Mouse (Mus musculus) forebrain, postnatal 0 days (tissue): ENCODE data around the gene Cep57. TPM values are rescaled to one million over a fixed set of nuclear protein-coding genes. Genes with fewer than 3 reads are reported as not detected.

Experiments used
- ATAC-seq: fragments of 200-750 bp; cut with Nextera tagmentation; 2 replicates; pipeline ENCODE4 v1.8.0; 2017; ENCODE audit warnings: mild to moderate bottlenecking, moderate library complexity
- DNase-seq: peaks from one replicate; pipeline ENCODE4 v3.0.0-alpha.2; 2015
- H3K27ac ChIP-seq: fragments of 300-500 bp; sonication (generic); 2 replicates; pipeline ENCODE4 v1.5.1; 2014; ENCODE audit warnings: low read depth, mild to moderate bottlenecking, antibody characterized with exemption, low read length, moderate library complexity, mixed read lengths
- H3K27me3 ChIP-seq: fragments of 300-500 bp; sonication (generic); 2 replicates; pipeline ENCODE4 v1.6.1; 2014; ENCODE audit warnings: mild to moderate bottlenecking, low read length, mixed read lengths; ENCODE audit not compliant: insufficient read depth
- H3K36me3 ChIP-seq: fragments of 300-500 bp; sonication (generic); 2 replicates; pipeline ENCODE4 v1.6.1; 2014; ENCODE audit warnings: mild to moderate bottlenecking, moderate library complexity; ENCODE audit not compliant: insufficient read depth
- H3K4me1 ChIP-seq: fragments of 300-500 bp; sonication (generic); 2 replicates; pipeline ENCODE4 v1.6.1; 2014; ENCODE audit warnings: antibody characterized with exemption; ENCODE audit not compliant: insufficient read depth
- H3K4me2 ChIP-seq: fragments of 300-500 bp; sonication (generic); 2 replicates; pipeline ENCODE4 v1.6.1; 2014; ENCODE audit warnings: low read depth, mild to moderate bottlenecking, moderate library complexity
- H3K4me3 ChIP-seq: fragments of 300-500 bp; sonication (generic); 2 replicates; pipeline ENCODE4 v1.5.1; 2014; ENCODE audit warnings: low read depth, low read length, mixed read lengths
- H3K9ac ChIP-seq: fragments of 300-500 bp; sonication (generic); 2 replicates; pipeline ENCODE4 v1.6.1; 2014; ENCODE audit warnings: mild to moderate bottlenecking
- H3K9me3 ChIP-seq: fragments of 300-500 bp; sonication (generic); 2 replicates; pipeline ENCODE4 v1.6.1; 2016; ENCODE audit warnings: low read length
- CTCF ChIP-seq: sonication (generic); IDR thresholded peaks from 2 replicates; pipeline ENCODE4 v1.5.1; 2016; ENCODE audit warnings: antibody characterized with exemption, control low read depth, low read depth
- WGBS: fragments of 180-500 bp; shearing (Covaris S2); extraction: QIAGEN DNeasy Blood & Tissue Kit; methylation state at CpG from one replicate; pipeline ENCODE4 v1.1.7; 2014; 5-methylcytosine and 5-hydroxymethylcytosine counted together
- polyA plus RNA-seq: library from polyadenylated mRNA; unstranded; fragments of >200 nt; fragmentation: Nextera tagmentation; extraction: Ambion mirVana; gene quantifications from 2 replicates; pipeline ENCODE4 v1.2.1, GENCODE M21; 2015
- total RNA-seq: library from RNA; depleted of rRNA; stranded (reverse); fragments of >200 nt; gene quantifications from 2 replicates; pipeline ENCODE4 v1.2.3, GENCODE M21; 2014; rRNA removed

Gene Cep57
- total and polyA plus RNA-seq, 2 experiments from 2014 or later: 33.2 to 40.8 TPM

- Histone ChIP-seq H3K9ac (no peak overlapping the region), H3K9me3 (no peaks in the 10 kb centered on the region), H3K27ac (no peak overlapping the region), H3K4me3 (no peak overlapping the region), H3K4me2 (no peak overlapping the region), H3K36me3 (no peaks in the 10 kb centered on the region), H3K27me3 (no peaks in the 10 kb centered on the region), H3K4me1 (no peaks in the 10 kb centered on the region)
- no peak for TF ChIP-seq CTCF
- ATAC-seq: no peak
- DNase-seq: no peak
- whole genome bisulfite sequencing: 94% methylated on average over 3 of the region's 3 CpGs
Measured at GRCm38 (mm10) chr9:13760430-13760829, 66.5 kb downstream of the Cep57 start.

Other genes with a start within 250 kb of the Cep57 start
- 44.2 and 50.3 TPM in 2 replicates for gene Mtmr2, start 78.7 kb downstream of the Cep57 start, total RNA-seq
- gene Mtmr2, start 78.7 kb downstream of the Cep57 start, polyA plus RNA-seq: 44.2 and 53.5 TPM in 2 replicates
- 34.8 and 43.1 TPM in 2 replicates for gene Fam76b, start 609 bp upstream of the Cep57 start, total RNA-seq
- 12.3 and 13.3 TPM in 2 replicates for gene Fam76b, start 609 bp upstream of the Cep57 start, polyA plus RNA-seq